Mouse (Mus musculus) olfactory bulb, adult 2 months (tissue): ENCODE results near the gene Rpl18.

Experiments
- CTCF ChIP-seq: fragments of 200-500 bp; IDR thresholded peaks from 2 replicates; pipeline ENCODE4 v1.5.1; 2012; ENCODE audit warnings: low read depth, mild to moderate bottlenecking, low read length, moderate library complexity; ENCODE audit not compliant: insufficient read depth
- POLR2A ChIP-seq: fragments of 200-500 bp; IDR thresholded peaks from 2 replicates; pipeline ENCODE4 v1.6.1; 2012; ENCODE audit warnings: mild to moderate bottlenecking, low read depth, low read length, moderate library complexity; ENCODE audit not compliant: insufficient read depth

GRCm38 (mm10) chr7:45755703-45756102, 40.4 kb downstream of the Rpl18 start:
- TF ChIP-seq POLR2A (no peak), CTCF (no peak)
